Mouse (Mus musculus) limb, embryonic 15.5 days (tissue): Measurements from ENCODE around the gene Mgat4c. TPM values are rescaled to one million over a fixed set of nuclear protein-coding genes. Genes with fewer than 3 reads are reported as not detected.

Source experiments
- ATAC-seq: fragments of 200-750 bp; cut with Nextera tagmentation; 2 replicates; pipeline ENCODE4 v1.8.0; 2017; ENCODE audit warnings: low read depth, moderate TSS enrichment; ENCODE audit not compliant: insufficient number of reproducible peaks, low FRiP score, low TSS enrichment
- H3K27ac ChIP-seq: fragments of 300-500 bp; sonication (generic); 2 replicates; pipeline ENCODE4 v1.5.1; 2015; ENCODE audit warnings: moderate library complexity, mild to moderate bottlenecking, inconsistent platforms
- H3K27me3 ChIP-seq: fragments of 300-500 bp; sonication (generic); 2 replicates; pipeline ENCODE4 v1.6.1; 2015; ENCODE audit warnings: inconsistent platforms
- H3K36me3 ChIP-seq: fragments of 300-500 bp; sonication (generic); 2 replicates; pipeline ENCODE4 v1.6.1; 2015; ENCODE audit warnings: inconsistent platforms
- H3K4me1 ChIP-seq: fragments of 300-500 bp; sonication (generic); 2 replicates; pipeline ENCODE4 v1.6.1; 2015; ENCODE audit warnings: inconsistent platforms
- H3K4me2 ChIP-seq: fragments of 300-500 bp; sonication (generic); 2 replicates; pipeline ENCODE4 v1.6.1; 2015; ENCODE audit warnings: mild to moderate bottlenecking, inconsistent platforms
- H3K4me3 ChIP-seq: fragments of 300-500 bp; sonication (generic); 2 replicates; pipeline ENCODE4 v1.5.1; 2015; ENCODE audit warnings: mild to moderate bottlenecking, inconsistent platforms
- H3K9ac ChIP-seq: fragments of 300-500 bp; sonication (generic); 2 replicates; pipeline ENCODE4 v1.6.1; 2015; ENCODE audit warnings: inconsistent platforms
- H3K9me3 ChIP-seq: fragments of 300-500 bp; sonication (generic); 2 replicates; pipeline ENCODE4 v1.6.1; 2016; ENCODE audit warnings: inconsistent platforms
- WGBS: fragments of 180-500 bp; shearing (Covaris S2); methylation state at CpG from one replicate; pipeline ENCODE4 v1.1.7; 2015; 5-methylcytosine and 5-hydroxymethylcytosine counted together
- polyA plus RNA-seq: library from polyadenylated mRNA; unstranded; fragments of >200 nt; fragmentation: Nextera tagmentation; extraction: Ambion mirVana; gene quantifications from 2 replicates; pipeline ENCODE4 v1.2.1, GENCODE M21; 2015

Gene Mgat4c
- 1.2 and 2.4 TPM in 2 replicates for polyA plus RNA-seq

DNA sequence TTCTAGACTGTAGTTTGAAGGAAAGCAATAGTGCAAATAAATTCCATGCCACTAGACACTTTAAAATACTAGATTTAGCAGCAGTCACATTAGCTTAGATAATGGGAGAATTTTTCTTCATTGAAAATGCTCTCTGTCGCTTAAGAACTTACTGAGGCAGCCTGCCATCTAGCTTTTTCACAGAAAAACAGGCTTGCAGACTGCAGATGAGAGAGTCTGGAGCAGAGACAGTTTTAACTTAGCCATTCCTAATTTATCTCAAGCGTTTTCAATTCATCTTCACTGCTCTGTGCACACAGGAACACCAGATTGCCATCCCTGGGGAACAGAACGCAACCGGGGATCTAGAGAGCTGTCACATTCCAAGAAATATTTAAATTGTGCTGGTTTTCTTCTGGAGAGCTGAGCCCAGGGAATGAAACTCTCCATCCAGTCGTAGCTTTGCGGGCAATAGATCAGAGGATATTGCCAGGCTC lies at the start of gene Mgat4c:
Gene Mgat4c, plus strand, starts transcription at position 51 of the 476 bp plus-strand sequence.
- Histone ChIP-seq H3K9ac (no peak within 1 kb of the TSS), H3K4me3 (no peak within 1 kb of the TSS), H3K36me3 (no peaks in the 10 kb centered on the region), H3K4me1 (no peaks in the 10 kb centered on the region), H3K4me2 (no peak within 1 kb of the TSS), H3K27ac (no peak within 1 kb of the TSS), H3K27me3 (no peaks in the 10 kb centered on the region), H3K9me3 (no peaks in the 10 kb centered on the region)
- ATAC-seq = no peak
- WGBS = 62% methylated on average over 6 of the region's 6 CpGs

DNA sequence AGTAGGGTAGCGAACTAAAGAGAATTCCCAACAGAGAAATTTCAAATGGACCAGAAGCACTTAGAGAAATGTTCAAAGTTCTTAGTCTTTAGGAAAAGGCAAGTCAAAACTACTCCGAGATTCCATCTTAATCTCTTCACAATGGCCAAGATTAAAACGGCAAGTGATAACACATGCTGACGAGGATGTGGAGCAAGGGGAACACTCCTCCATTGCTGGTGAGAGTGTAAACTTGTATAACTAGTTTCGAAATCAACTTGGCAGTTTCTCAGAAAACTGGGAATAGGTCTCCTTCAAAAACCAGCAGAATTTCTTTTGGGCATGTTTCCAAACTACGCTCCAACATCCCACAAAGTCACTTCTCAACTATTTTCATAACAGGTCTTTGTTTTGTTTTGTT lies 46.0 kb upstream of the Mgat4c start:
- 78% methylated on average over 6 of the region's 6 CpGs for WGBS
- no peak overlapping the region for H3K27ac ChIP-seq
- no peak for ATAC-seq
- H3K4me3 ChIP-seq = no peak overlapping the region
- no peak overlapping the region for H3K4me2 ChIP-seq
- no peaks in the 10 kb centered on the region for H3K4me1 ChIP-seq
- H3K36me3 ChIP-seq = no peaks in the 10 kb centered on the region
- H3K9me3 ChIP-seq = no peaks in the 10 kb centered on the region
- no peaks in the 10 kb centered on the region for H3K27me3 ChIP-seq
- H3K9ac ChIP-seq = no peak overlapping the region

DNA sequence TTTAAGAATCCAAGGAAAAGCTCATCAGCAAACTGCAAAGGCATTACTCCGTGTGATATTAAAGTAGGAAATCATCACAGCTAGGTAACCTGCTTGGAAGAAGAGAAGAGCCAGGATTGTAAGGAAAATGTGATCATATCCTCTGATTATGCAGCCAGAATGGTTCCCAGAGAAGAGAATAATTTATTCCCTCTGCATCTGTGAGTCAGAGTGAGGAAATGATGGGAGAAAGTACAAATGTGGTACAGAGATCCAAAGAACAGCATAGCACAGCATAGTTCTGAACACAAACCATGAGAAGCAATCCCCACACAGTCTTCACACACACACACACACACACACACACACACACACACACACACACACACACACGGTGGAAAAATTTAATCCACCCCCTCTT lies 40.2 kb upstream of the Mgat4c start:
- no peaks in the 10 kb centered on the region for H3K9me3 ChIP-seq
- 64% methylated on average over 2 of the region's 2 CpGs for WGBS
- no peak overlapping the region for H3K9ac ChIP-seq
- H3K27ac ChIP-seq = no peak overlapping the region
- ATAC-seq = no peak
- H3K4me1 ChIP-seq = no peaks in the 10 kb centered on the region
- no peaks in the 10 kb centered on the region for H3K27me3 ChIP-seq
- H3K36me3 ChIP-seq = no peaks in the 10 kb centered on the region
- no peak overlapping the region for H3K4me2 ChIP-seq
- no peak overlapping the region for H3K4me3 ChIP-seq

DNA sequence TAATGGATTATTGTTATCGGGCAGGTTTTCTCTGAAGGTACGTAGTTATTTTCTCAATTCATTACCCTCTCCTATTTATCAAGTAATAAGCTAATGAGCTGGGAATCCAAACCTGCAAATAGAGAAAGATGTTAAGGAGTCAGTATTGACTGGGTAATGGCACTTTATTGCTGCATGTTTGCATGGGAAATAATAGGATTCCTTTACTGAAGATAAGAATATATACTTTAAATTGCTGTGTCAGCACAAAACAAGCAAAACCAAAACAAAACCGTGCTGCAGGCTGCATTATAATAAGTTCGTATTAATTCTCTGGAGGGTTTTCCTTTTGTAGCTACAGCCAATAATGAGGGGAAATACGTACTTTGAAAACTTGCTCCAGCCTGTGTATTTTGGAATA lies 627 bp downstream of the Mgat4c start:
- Histone ChIP-seq H3K27me3 (no peaks in the 10 kb centered on the region), H3K4me3 (no peak overlapping the region), H3K36me3 (no peaks in the 10 kb centered on the region), H3K27ac (no peak overlapping the region), H3K4me2 (no peak overlapping the region), H3K4me1 (no peaks in the 10 kb centered on the region), H3K9ac (no peak overlapping the region), H3K9me3 (no peaks in the 10 kb centered on the region)
- 68% methylated on average over 5 of the region's 5 CpGs for WGBS
- ATAC-seq = no peak

DNA sequence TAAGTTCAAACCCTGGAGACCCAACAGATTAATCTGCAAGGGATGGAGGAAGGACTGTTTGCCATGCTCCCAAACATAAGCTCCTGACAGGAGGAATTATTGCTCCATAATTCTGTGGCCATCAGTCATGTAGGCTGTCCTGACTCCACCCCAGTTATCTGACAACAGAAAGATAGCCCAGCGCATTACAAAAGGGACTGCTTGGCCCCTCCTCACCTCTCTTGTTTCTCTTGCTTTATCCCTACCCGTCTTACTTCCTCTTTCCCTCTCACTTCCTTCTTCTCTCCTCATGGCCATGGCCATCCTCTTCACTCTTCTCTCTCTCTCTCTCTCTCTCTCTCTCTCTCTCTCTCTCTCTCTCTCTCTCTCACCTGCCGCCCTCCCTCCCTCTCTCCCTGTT lies 80.5 kb downstream of the Mgat4c start:
- no peaks in the 10 kb centered on the region for H3K4me1 ChIP-seq
- H3K27me3 ChIP-seq = no peaks in the 10 kb centered on the region
- H3K4me2 ChIP-seq = no peak overlapping the region
- H3K9ac ChIP-seq = no peak overlapping the region
- no peaks in the 10 kb centered on the region for H3K36me3 ChIP-seq
- 91% methylated on average over 3 of the region's 3 CpGs for WGBS
- no peak overlapping the region for H3K27ac ChIP-seq
- H3K4me3 ChIP-seq = no peak overlapping the region
- ATAC-seq = no peak
- H3K9me3 ChIP-seq = no peaks in the 10 kb centered on the region

DNA sequence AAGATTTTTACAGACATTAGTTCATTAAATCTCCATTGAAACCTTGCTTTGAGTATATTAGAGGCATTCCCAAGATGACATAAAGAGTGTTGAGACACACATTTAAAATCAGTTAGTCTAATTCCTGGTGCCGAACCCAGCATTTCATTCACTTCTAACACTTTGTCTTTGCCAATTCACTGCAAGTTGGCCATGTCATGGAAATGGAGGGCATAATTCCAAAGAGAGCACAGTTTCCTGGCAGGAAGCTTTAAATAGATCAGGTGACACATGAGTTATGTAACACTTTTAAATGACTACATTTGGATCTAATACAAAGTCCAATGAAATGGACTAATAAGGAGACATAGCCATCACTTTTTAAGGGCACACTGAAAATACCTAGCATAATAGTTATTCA lies 89.4 kb downstream of the Mgat4c start:
- Histone ChIP-seq H3K27ac (no peak overlapping the region), H3K36me3 (no peaks in the 10 kb centered on the region), H3K27me3 (no peaks in the 10 kb centered on the region), H3K4me1 (no peaks in the 10 kb centered on the region), H3K4me3 (no peak overlapping the region), H3K9ac (no peak overlapping the region), H3K4me2 (no peak overlapping the region), H3K9me3 (no peaks in the 10 kb centered on the region)
- ATAC-seq = no peak
- 51% methylated on average over 1 of the region's 1 CpGs for WGBS

DNA sequence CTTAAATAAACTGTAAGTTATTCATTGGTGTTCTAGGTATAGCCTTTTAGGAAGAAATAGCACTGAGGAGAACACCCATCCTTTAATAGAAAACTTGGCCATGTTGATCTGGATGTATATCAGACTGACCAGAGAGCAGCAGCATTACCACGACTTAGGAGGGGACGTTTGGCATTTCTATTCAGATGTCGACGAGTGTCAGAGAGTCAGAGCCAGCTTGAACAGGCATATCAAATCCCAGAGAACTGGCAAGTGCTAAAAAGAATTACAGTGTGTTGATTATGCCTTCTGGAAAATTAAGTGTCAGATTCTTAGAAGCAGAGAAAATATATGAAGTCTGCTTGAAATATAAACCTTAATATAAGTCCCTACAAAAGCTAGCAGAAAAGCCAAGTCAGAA lies 89.9 kb downstream of the Mgat4c start:
- Histone ChIP-seq H3K4me3 (no peak overlapping the region), H3K9ac (no peak overlapping the region), H3K9me3 (no peaks in the 10 kb centered on the region), H3K4me2 (no peak overlapping the region), H3K4me1 (no peaks in the 10 kb centered on the region), H3K27ac (no peak overlapping the region), H3K36me3 (no peaks in the 10 kb centered on the region), H3K27me3 (no peaks in the 10 kb centered on the region)
- 60% methylated on average over 4 of the region's 4 CpGs for WGBS
- ATAC-seq = no peak

DNA sequence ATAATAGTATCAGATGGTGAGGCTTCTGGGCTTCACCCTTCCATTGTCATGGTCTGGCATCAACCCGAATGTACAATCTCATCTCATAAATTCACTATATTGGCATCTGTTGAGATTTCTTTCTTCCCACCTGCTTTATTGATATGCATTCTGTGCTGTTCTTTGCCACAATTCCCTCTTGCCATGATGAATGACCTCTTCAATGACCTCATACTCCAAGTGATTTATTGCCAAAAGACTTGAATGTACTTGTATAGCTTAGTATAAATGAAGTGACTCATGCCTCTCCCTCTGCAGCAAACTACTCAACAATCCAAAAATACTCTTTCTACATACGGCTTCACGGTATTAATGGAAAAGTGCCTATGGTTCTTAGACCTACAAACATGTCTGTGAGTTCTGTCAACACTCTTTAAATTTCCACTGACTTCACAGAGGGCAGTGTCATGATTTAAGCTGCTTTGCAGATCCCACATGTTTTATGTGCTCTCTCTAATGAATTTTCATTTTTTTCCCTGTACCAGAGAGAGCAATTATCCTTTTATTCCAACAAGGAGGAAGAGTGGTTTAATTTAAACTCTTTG lies 102.0 kb downstream of the Mgat4c start:
- 28% methylated on average over 3 of the region's 3 CpGs for WGBS
- no peaks in the 10 kb centered on the region for H3K9me3 ChIP-seq
- no peak overlapping the region for H3K9ac ChIP-seq
- no peaks in the 10 kb centered on the region for H3K4me1 ChIP-seq
- ATAC-seq = no peak
- no peaks in the 10 kb centered on the region for H3K36me3 ChIP-seq
- H3K4me2 ChIP-seq = no peak overlapping the region
- no peaks in the 10 kb centered on the region for H3K27me3 ChIP-seq
- H3K4me3 ChIP-seq = no peak overlapping the region
- no peak overlapping the region for H3K27ac ChIP-seq

DNA sequence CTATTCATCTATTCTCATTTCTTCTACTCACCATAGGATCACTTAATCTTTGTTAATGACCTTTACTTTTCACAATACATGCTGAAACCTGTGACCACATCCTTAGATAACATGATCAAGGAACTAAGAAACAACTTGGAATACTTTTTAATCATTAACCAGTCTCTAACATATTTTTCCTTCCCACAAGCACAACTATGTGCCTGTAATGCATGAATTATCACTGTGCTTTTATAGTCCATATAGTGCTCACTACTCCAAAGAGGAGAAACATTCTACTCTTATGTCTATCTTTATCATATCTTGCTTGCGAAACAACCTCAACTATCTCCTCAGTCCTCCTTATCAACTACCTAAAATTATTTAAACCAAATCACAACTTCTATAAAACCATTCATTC lies 114.2 kb downstream of the Mgat4c start:
- Histone ChIP-seq H3K27me3 (no peaks in the 10 kb centered on the region), H3K9ac (no peak overlapping the region), H3K36me3 (no peaks in the 10 kb centered on the region), H3K4me1 (no peaks in the 10 kb centered on the region), H3K4me2 (no peak overlapping the region), H3K27ac (no peak overlapping the region), H3K9me3 (no peaks in the 10 kb centered on the region), H3K4me3 (no peak overlapping the region)
- 88% methylated on average over 1 of the region's 1 CpGs for WGBS
- ATAC-seq = no peak

DNA sequence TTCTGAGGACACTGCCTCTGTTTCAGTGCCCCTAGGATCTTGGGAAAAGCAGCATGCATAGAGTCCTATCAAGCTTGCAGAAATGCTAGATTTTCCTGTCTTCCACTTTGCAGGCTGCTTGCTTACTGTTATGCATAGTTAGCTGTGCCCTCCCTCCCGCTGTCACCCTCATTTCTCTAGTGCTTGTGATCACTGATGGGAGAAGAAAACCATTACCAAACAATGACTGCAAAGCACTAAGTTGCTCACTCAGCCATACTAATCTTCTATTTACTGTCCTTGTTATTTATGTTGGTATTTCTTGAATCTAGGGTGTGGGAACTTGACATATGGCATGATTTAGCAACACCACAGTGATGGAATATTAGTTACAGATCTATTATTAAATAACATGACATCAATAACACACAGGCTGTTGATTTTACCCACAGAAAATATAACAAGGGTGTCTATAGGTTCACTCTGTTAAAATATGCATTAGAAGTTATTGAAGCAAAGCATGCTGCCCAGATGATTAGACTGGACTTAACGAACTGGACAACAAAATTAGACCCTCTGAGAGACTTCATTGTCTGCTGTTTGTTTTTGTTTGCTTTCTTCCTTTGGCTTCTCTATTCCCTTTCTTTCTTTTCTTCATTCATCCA lies 117.7 kb downstream of the Mgat4c start:
- Histone ChIP-seq H3K27me3 (no peaks in the 10 kb centered on the region), H3K9ac (no peak overlapping the region), H3K4me2 (no peak overlapping the region), H3K4me3 (no peak overlapping the region), H3K9me3 (no peaks in the 10 kb centered on the region), H3K4me1 (no peaks in the 10 kb centered on the region), H3K27ac (no peak overlapping the region), H3K36me3 (no peaks in the 10 kb centered on the region)
- 64% methylated on average over 2 of the region's 2 CpGs for WGBS
- ATAC-seq = no peak

DNA sequence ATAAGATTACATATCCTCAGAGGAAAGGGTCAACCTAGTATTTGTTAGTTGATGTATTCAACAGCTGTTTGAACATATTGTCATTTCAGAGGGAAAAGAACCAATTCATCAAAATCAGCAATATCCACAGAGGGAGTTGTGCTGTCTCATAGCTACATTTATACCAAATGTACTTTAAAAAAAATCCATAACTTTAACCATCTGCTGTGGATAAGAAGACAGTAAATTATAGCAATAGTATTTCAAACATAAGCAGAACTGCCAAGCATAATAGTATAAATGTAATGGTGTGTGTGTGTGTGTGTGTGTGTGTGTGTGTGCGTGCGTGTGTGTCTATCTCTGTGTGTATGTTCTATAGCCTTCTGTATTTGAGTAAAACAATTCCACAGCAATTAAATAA lies 127.5 kb downstream of the Mgat4c start:
- ATAC-seq = no peak
- Histone ChIP-seq H3K27ac (no peak overlapping the region), H3K27me3 (no peaks in the 10 kb centered on the region), H3K9ac (no peak overlapping the region), H3K4me2 (no peak overlapping the region), H3K4me1 (no peaks in the 10 kb centered on the region), H3K36me3 (no peaks in the 10 kb centered on the region), H3K4me3 (no peak overlapping the region), H3K9me3 (no peaks in the 10 kb centered on the region)
- WGBS = 88% methylated on average over 2 of the region's 2 CpGs

DNA sequence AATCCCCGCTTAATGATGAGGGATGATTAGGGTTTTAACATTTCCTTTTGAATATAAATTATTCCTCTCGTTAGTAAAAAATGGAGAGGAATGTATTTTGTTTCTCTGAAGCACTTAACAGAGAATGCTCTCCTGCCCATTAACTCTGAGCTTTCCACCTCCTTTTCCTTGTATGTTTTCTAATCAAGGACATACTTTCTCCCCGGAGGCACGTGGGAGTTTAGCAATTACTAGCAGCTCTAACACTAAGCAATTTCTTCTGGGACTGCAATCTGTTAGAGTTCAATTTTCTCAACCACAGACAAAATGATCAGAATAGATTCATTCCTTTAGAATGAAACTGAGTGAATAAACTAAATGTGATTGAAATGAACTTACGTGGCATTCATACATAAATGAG lies 135.6 kb downstream of the Mgat4c start:
- H3K27ac ChIP-seq = no peak overlapping the region
- no peak overlapping the region for H3K9ac ChIP-seq
- H3K4me1 ChIP-seq = no peaks in the 10 kb centered on the region
- H3K36me3 ChIP-seq = no peaks in the 10 kb centered on the region
- no peaks in the 10 kb centered on the region for H3K9me3 ChIP-seq
- H3K4me3 ChIP-seq = no peak overlapping the region
- WGBS = 45% methylated on average over 5 of the region's 5 CpGs
- ATAC-seq = no peak
- no peak overlapping the region for H3K4me2 ChIP-seq
- no peaks in the 10 kb centered on the region for H3K27me3 ChIP-seq

DNA sequence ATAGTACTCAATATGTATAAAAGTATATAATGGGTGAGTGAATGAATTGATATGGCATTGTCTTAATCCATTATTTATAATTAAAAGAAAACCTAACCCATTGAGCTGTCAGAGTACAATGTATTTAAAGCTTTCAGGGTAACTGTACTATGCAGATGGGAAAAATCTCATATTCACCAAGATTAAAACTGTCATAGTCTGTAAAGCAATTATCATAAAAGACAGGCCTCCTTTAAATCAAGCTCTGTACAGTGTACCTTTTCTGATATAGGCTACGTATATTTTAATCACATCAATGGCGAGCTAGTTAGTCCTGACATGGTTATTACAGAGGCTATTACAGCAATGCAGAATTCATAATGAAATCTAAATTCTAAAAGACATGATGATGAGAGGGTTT lies 146.7 kb downstream of the Mgat4c start:
- no peak for ATAC-seq
- no peak overlapping the region for H3K9ac ChIP-seq
- no peaks in the 10 kb centered on the region for H3K27me3 ChIP-seq
- no peaks in the 10 kb centered on the region for H3K9me3 ChIP-seq
- H3K27ac ChIP-seq = no peak overlapping the region
- no peaks in the 10 kb centered on the region for H3K4me1 ChIP-seq
- no peak overlapping the region for H3K4me3 ChIP-seq
- H3K4me2 ChIP-seq = no peak overlapping the region
- WGBS = 90% methylated on average over 2 of the region's 2 CpGs
- no peaks in the 10 kb centered on the region for H3K36me3 ChIP-seq
